Mouse (Mus musculus) heart, adult 2 months (tissue): ENCODE data around the gene Dhx34.

ENCODE experiments used
- CTCF ChIP-seq: fragments of 200-600 bp; IDR thresholded peaks from 2 replicates; pipeline ENCODE4 v1.8.1; 2022; ENCODE audit warnings: antibody characterized with exemption, mild to moderate bottlenecking, moderate library complexity
- EP300 ChIP-seq: fragments of 200-500 bp; IDR thresholded peaks from 2 replicates; pipeline ENCODE4 v1.6.1; 2011; ENCODE audit warnings: low read depth, low read length, control low read depth; ENCODE audit not compliant: insufficient read depth
- POLR2A ChIP-seq: fragments of 200-500 bp; IDR thresholded peaks from 2 replicates; pipeline ENCODE4 v1.6.1; 2011; ENCODE audit warnings: mild to moderate bottlenecking, low read depth, low read length, control low read depth; ENCODE audit not compliant: insufficient read depth

DNA sequence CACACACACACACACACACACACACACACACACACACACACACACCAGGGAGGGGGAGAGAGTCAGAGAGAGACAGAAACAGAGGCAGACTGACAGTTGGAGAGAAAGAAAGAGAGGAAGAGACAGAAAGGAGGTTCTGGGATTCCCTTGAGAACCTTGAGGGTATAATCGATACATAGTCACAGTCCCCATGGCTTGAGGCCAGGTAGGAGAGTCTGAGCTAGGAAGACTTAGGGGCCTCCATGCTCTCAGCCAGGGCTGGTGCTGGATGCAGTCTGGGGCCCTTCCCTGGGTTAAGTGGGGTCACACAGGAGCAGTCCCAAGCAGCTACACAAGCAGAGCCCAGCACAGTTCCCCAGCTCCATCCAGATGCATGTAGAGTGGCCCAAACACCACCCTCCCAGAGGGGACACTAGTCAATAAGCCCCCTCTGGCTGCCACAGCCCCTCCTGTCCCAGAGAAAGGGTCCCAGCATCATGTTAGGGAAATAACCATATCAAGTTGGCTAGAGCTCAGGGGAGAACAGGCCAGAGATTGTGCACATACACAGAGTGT is 49.2 kb downstream of the Dhx34 start:
- no peak for TF ChIP-seq CTCF
- no peak for TF ChIP-seq EP300
- TF ChIP-seq POLR2A, result no peak
